Mouse (Mus musculus) right cerebral cortex, postnatal 14 days (tissue): ENCODE measurements around the gene Cntn3.

Experiments
- DNase-seq: peaks from one replicate; pipeline ENCODE4 v3.0.0; 2022

The Cntn3 gene

DNA sequence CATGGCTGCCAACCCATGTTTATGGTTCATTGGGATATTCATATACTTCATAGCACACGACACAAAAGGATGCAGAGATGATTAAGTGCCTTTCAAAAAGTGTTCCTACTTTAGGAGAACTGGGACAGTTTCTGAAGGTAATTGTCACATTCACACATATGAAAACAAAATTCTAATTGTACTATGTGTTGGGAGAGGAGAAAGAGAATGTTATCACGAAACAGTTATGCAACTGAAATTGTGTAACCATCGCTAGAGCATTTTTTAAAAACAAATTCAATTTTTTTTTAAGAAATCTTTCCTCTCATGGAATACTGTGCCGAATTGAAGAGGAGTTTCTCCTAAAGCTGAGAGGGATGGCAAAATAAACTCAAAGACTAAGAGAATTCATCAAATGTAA lies 134.5 kb downstream of the Cntn3 start:
- DNase-seq = no peak

DNA sequence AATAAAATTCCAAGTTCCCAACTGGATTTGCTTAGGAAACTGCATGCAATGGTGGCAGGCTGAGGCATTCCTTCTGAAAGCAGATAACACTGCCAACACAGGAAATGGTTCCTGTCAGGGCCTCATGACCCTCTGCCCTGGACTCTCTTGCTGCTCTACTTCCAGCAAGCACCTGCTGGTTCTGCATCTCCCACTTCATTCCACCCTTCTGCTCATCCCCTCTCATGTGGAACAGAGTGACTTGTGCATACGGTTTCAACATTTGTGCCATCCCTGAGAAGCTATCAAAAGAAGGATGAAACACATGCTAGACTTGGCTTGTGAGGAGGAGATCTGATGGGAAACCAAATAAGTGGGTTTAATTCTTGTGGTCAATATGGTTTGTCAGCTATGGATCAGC lies 145.4 kb downstream of the Cntn3 start:
- no peak for DNase-seq

GRCm38 (mm10) chr6:102421781-102422180 lies 151.1 kb downstream of the Cntn3 start:
- no peak for DNase-seq

DNA sequence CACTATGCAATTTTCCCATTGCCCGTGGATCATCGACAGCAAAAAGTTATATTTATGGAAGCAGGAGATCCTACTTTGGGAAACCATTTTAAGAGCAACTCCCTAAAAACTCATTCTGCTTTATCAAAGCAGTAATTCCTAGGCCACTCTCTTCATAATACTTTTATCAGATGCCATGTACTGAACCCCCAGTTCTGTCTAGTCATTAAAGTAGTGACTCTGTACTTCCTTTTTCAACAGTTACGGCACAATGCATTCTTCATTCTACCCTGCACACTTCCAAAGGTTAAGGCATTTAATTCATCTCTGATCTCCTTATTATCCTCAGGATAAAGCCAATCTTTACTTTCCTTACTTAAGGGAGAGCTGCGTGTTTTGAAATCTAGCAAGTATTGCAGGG lies 184.3 kb downstream of the Cntn3 start:
- no peak for DNase-seq

- DNase-seq = no peak
Measured at GRCm38 (mm10) chr6:102372112-102372511, 200.8 kb downstream of the Cntn3 start.

- no peak for DNase-seq
Measured at GRCm38 (mm10) chr6:102363880-102364279, 209.0 kb downstream of the Cntn3 start.

- no peak for DNase-seq
Measured at GRCm38 (mm10) chr6:102363291-102363832, 209.5 kb downstream of the Cntn3 start.

GRCm38 (mm10) chr6:102332144-102332543 lies 240.8 kb downstream of the Cntn3 start:
- no peak for DNase-seq

DNA sequence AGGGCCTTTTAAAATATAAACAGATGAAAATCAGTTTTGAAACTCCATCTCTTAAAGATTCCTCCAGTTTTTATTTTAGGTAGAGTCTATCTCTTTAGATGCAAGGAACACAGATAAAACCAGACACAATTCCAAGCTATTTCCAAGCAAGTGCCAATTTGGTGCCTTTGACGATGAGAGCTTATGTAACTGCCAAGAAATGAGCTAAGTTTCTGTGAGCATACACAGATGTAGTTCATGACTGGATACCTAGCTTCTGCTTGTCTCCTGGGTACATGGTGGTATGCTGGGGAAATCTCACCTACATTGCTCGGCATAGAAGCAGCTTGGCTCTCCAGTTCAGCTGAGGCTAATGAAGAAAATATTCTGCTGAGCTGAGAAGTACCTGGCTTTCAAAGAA lies 246.2 kb downstream of the Cntn3 start:
- DNase-seq = no peak

DNA sequence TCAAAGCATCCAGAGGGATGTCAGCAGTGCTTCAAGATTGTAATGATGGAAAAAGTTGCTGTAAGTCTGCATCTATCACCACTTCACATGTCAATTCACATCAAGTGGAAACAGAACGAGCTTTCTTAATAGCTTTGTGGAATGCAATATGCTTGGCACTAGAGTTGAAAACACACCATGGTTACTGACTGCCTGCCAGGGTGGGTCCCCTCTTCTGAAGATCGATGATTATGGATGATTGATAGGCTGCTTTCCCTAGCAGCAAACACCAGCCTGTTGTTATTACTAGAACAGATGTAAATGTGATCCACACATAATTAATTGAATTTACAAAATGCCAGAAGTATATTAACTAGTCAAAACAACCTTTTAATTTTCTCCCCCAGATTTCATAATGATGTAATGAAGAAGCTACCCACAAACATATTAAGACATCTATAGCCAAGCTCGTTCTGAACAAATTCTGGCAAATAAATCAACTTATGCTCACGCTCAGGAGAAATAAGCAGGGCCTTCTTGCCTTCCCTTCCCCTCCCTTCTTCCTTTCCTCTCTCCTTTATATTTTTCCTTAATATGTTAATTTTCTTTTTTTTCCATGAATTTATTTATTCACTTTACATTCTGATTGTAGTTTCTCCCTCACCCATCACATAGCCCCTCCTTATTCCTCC lies 250.2 kb downstream of the Cntn3 start:
- no peak for DNase-seq

DNA sequence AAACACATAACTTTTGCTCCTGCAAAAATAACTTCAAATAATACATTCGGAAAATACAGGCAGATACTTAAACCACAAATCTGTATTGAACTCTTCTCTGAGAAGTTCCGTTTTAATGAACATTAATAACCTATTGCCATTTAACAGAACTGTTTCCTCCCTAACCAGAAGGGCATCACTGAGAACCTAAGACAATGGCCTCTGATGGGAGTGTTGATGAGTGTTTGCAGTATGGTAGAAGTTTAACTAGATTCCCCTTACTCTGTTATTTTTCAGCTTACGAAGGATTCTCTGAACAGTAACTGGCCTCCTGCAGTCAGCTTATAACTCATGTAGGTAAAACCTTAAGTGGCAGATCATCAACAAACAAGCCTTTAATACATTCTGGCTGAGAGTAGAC lies 253.1 kb downstream of the Cntn3 start:
- no peak for DNase-seq

DNA sequence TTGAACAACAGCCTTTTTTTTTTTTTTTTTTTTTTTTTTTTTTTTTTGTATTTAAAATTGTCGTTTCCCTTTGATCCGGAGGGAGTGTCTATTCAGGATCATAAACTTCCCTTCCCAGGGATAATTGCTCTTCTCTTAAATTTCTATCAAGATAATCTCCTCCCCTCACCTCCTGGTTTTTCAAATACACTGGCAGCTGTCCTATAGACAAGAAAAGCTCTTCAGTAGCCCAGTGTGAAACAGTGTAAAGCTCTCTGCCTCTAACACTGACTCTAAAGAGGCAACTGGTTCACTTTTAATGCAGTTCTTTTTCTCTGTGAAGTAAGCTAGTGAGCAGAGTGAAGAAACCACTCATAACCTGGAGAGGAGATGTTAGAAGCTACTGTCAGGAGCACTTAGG lies 290.0 kb downstream of the Cntn3 start:
- no peak for DNase-seq

DNA sequence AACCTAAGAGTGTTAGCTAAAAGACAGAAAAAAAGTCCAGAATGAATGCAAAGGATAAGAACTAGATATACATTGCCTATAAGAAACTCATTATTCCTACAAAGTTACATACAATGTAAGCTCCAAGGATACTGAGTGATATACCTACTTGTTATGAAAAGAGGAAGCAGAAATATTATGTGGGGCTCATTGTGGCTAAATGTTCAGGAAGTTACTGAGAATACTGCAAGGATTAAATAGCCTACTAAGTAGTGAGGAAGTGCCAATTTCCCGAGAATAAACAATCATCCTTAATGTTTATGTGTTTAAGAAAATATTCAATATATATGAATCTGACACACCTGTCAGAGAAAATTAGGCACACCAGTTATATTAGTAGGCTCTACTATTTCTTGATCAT lies 341.9 kb downstream of the Cntn3 start:
- no peak for DNase-seq

DNA sequence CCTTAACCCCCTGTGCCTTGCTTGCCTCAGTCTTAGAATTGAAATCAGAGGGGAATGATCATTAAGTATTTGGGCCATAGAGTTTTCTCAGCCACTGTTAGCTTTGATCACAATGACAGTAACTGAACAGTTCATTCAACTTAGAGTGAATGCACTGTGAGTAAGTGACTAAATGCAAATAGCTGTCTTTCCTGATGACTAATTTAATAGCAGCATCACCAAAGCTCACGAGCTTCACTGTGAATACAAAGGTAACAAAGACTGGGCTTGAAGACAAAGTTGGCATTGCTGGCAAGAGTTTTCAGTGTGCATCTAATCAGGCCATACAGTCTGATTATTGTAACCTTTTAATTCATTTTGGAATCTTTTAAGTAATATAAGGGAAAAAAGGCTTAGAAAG lies 386.6 kb downstream of the Cntn3 start:
- DNase-seq = no peak

DNA sequence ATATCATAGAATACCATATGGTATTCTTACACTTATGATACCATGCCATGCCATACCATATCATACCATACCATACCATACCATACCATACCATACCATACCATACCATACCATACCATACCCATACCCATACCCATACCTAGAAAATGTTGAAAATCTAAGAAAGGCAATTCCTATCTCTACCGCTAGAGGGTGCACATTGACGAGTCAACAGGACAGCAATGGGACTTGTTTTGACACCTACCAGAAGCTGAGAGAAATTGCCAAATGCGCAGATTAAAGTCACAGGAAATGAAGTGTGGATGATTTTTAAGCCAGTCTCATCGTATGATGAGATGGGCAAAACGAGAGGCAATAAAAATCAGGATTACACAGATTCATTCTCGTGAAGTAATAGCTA lies 402.0 kb downstream of the Cntn3 start:
- no peak for DNase-seq

DNA sequence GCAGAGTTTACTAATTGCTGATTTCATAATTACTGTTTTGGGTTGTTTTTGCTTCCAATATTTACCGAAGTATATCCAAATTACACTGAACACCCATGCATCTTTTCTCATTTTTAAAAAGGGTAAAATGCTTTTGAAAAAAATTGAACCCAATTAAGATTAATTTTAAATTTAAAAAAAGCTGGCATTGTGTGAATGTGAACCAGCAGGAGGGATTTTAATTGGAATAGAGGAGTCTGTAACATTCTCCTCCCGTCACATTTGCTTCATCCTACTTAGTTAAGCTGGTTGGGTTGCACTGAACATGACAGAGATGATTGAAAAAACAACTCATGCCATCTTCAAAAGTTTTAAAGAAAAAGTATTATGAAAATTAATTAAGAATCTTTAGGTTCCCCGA lies 411.7 kb downstream of the Cntn3 start:
- no peak for DNase-seq

GRCm38 (mm10) chr6:102121676-102122075 lies 451.2 kb downstream of the Cntn3 start:
- no peak for DNase-seq

DNA sequence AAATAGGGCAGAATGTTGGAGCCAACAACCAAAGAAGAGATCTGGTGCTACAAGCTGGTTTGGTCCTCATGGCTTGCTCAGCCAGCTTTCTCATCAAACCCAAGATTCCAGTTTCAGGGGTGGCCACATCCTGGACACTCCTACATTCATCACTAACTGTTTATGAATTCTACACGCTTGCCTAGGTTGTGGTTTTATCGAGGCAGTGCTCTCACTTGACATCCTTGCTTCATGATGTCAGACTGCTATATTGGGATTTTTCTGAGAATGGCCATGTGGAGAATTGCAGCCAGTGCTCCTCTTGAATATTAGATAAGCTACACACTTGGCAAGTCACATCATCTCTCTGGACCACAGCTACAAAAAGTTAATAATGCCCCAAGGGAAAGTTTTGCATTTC lies 452.9 kb downstream of the Cntn3 start:
- no peak for DNase-seq

DNA sequence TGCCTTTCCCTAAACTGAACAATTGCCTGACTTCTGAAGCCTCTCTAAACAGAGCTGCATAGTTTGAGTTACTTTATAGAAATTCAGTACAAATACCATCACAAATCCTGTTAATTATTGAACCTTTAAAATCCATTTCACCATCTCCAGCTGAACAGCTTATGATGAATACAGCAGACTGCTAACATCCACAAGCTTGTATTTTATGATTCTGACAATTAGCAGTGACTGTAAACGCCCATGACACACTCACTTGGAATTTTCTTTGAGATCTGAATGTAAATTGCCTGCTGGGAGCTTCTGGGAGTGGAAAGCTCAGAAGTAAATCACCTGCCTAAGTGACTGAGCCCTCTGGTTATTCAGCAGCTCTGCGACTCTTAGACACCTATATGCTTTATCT lies 459.3 kb downstream of the Cntn3 start:
- no peak for DNase-seq
